Mouse (Mus musculus): ENCODE data around the gene Hoxa3.
A peak's percentile ranks its signal among the peaks of the same experiment; 100 is the strongest.

The Hoxa3 gene

GRCm38 (mm10) chr6:52232568-52232965, 19.4 kb upstream of the Hoxa3 start:
- DNase-seq (ENCODE audit: low spot score in 2 of 2), result no peak

GRCm38 (mm10) chr6:52231885-52232567, 18.9 kb upstream of the Hoxa3 start:
- DNase-seq (ENCODE audit: low spot score in 2 of 2), result no peak

GRCm38 (mm10) chr6:52230516-52231165, 17.5 kb upstream of the Hoxa3 start, which contains the start of gene Hoxa9:
Hoxa9 (minus strand) TSS chr6:52231089.
- DNase-seq (ENCODE audit: low spot score in 2 of 2), result no peak

GRCm38 (mm10) chr6:52229558-52230416, 16.7 kb upstream of the Hoxa3 start:
- DNase-seq (ENCODE audit: low spot score in 2 of 2), result no peak

GRCm38 (mm10) chr6:52228475-52229465, 15.6 kb upstream of the Hoxa3 start:
- no peak for DNase-seq (ENCODE audit: low spot score in 2 of 2)

GRCm38 (mm10) chr6:52227470-52228222, 14.5 kb upstream of the Hoxa3 start:
- no peak for DNase-seq (ENCODE audit: low spot score in 2 of 2)

- no peak for DNase-seq (ENCODE audit: low spot score in 2 of 2)
These were observed 13.6 kb upstream of the Hoxa3 start for GRCm38 (mm10) chr6:52226569-52227257.

- no peak for DNase-seq (ENCODE audit: low spot score in 2 of 2)
These were observed 12.8 kb upstream of the Hoxa3 start for GRCm38 (mm10) chr6:52225612-52226568.

- no peak for DNase-seq (ENCODE audit: low spot score in 2 of 2)
These were observed 11.9 kb upstream of the Hoxa3 start for GRCm38 (mm10) chr6:52224895-52225611.

GRCm38 (mm10) chr6:52223939-52224760, 11.0 kb upstream of the Hoxa3 start:
- DNase-seq (ENCODE audit: low spot score in 2 of 2), result no peak

GRCm38 (mm10) chr6:52222729-52223128, 9.6 kb upstream of the Hoxa3 start:
- no peak for DNase-seq (ENCODE audit: low spot score in 2 of 2)

- no peak for DNase-seq (ENCODE audit: low spot score in 2 of 2)
These were observed 9.0 kb upstream of the Hoxa3 start for GRCm38 (mm10) chr6:52221993-52222685.

GRCm38 (mm10) chr6:52221337-52221992, 8.3 kb upstream of the Hoxa3 start, which contains the start of gene Hoxa7:
Hoxa7 (minus strand) TSS chr6:52221854.
- DNase-seq (ENCODE audit: low spot score in 2 of 2), result peak; percentile 54 to 74

- no peak for DNase-seq (ENCODE audit: low spot score in 2 of 2)
These were observed 7.8 kb upstream of the Hoxa3 start for GRCm38 (mm10) chr6:52220865-52221310.

GRCm38 (mm10) chr6:52220003-52220864, 7.1 kb upstream of the Hoxa3 start:
- DNase-seq (ENCODE audit: low spot score in 2 of 2), result no peak

Data from frontal cortex, postnatal 14 days (tissue).